Mouse (Mus musculus): ENCODE data around the gene H2-DMb2. TPM values are rescaled to one million over a fixed set of nuclear protein-coding genes. Genes with fewer than 3 reads are reported as not detected.

H2-DMb2 gene
- polyA plus RNA-seq, 1 experiment, result not detected

- no peak for TF ChIP-seq CTCF (IDR thresholded peaks at IDR 0.05; ENCODE audit: low read depth, low read length)
- no peak for TF ChIP-seq POLR2A (IDR thresholded peaks at IDR 0.05; ENCODE audit: insufficient read depth, low read length)
- no peak for TF ChIP-seq EP300 (IDR thresholded peaks at IDR 0.05; ENCODE audit: insufficient read depth, low read depth, low read length)
- Histone ChIP-seq H3K4me3 (ENCODE audit: low read depth, low read length) (no peak overlapping the region), H3K36me3 (ENCODE audit: control insufficient read depth, insufficient read depth, low read length, poor library complexity, severe bottlenecking) (no peaks in the 10 kb centered on the region), H3K4me1 (ENCODE audit: control insufficient read depth, insufficient read depth, low read length) (no peaks in the 10 kb centered on the region), H3K9me3 (replicated peaks; ENCODE audit: control insufficient read depth, insufficient read depth, low read length, poor library complexity, severe bottlenecking) (no peaks in the 10 kb centered on the region), H3K9ac (ENCODE audit: low read depth, poor library complexity, severe bottlenecking) (no peak overlapping the region), H3K27ac (ENCODE audit: insufficient read depth, low read length) (no peak overlapping the region), H3K27me3 (ENCODE audit: control insufficient read depth, insufficient read depth, low read length, poor library complexity, severe bottlenecking) (0 out of 2 replicates have a peak, but pooled peaks cover 2% of the 10 kb centered on the region)
These were observed 56.0 kb downstream of the H2-DMb2 start for GRCm38 (mm10) chr17:34199050-34199619.

GRCm38 (mm10) chr17:34200047-34200446, 56.9 kb downstream of the H2-DMb2 start:
- H3K36me3 ChIP-seq (ENCODE audit: control insufficient read depth, insufficient read depth, low read length, poor library complexity, severe bottlenecking), result no peaks in the 10 kb centered on the region
- 0 out of 2 replicates have a peak, but pooled peaks cover 2% of the 10 kb centered on the region for H3K27me3 ChIP-seq (ENCODE audit: control insufficient read depth, insufficient read depth, low read length, poor library complexity, severe bottlenecking)
- no peak overlapping the region for H3K27ac ChIP-seq (ENCODE audit: insufficient read depth, low read length)
- TF ChIP-seq POLR2A (IDR thresholded peaks at IDR 0.05; ENCODE audit: insufficient read depth, low read length), result no peak
- TF ChIP-seq EP300 (IDR thresholded peaks at IDR 0.05; ENCODE audit: insufficient read depth, low read depth, low read length), result no peak
- no peak for TF ChIP-seq CTCF (IDR thresholded peaks at IDR 0.05; ENCODE audit: low read depth, low read length)
- no peak overlapping the region for H3K9ac ChIP-seq (ENCODE audit: low read depth, poor library complexity, severe bottlenecking)
- no peaks in the 10 kb centered on the region for H3K9me3 ChIP-seq (replicated peaks; ENCODE audit: control insufficient read depth, insufficient read depth, low read length, poor library complexity, severe bottlenecking)
- H3K4me3 ChIP-seq (ENCODE audit: low read depth, low read length), result no peak overlapping the region
- no peaks in the 10 kb centered on the region for H3K4me1 ChIP-seq (ENCODE audit: control insufficient read depth, insufficient read depth, low read length)

- TF ChIP-seq POLR2A (IDR thresholded peaks at IDR 0.05; ENCODE audit: insufficient read depth, low read length) (no peak), CTCF (IDR thresholded peaks at IDR 0.05; ENCODE audit: low read depth, low read length) (no peak), EP300 (IDR thresholded peaks at IDR 0.05; ENCODE audit: insufficient read depth, low read depth, low read length) (no peak)
- no peak overlapping the region for H3K9ac ChIP-seq (ENCODE audit: low read depth, poor library complexity, severe bottlenecking)
- no peak overlapping the region for H3K4me3 ChIP-seq (ENCODE audit: low read depth, low read length)
- no peaks in the 10 kb centered on the region for H3K9me3 ChIP-seq (replicated peaks; ENCODE audit: control insufficient read depth, insufficient read depth, low read length, poor library complexity, severe bottlenecking)
- no peak overlapping the region for H3K27ac ChIP-seq (ENCODE audit: insufficient read depth, low read length)
- no peaks in the 10 kb centered on the region for H3K4me1 ChIP-seq (ENCODE audit: control insufficient read depth, insufficient read depth, low read length)
- H3K36me3 ChIP-seq (ENCODE audit: control insufficient read depth, insufficient read depth, low read length, poor library complexity, severe bottlenecking), result no peaks in the 10 kb centered on the region
- 0 out of 2 replicates have a peak, but pooled peaks cover 2% of the 10 kb centered on the region for H3K27me3 ChIP-seq (ENCODE audit: control insufficient read depth, insufficient read depth, low read length, poor library complexity, severe bottlenecking)
These were observed 57.8 kb downstream of the H2-DMb2 start for GRCm38 (mm10) chr17:34200772-34201505.

Other genes starting within 250 kb of the H2-DMb2 start
- gene Platr17, start 238.2 kb upstream of the H2-DMb2 start, polyA plus RNA-seq (2011; ENCODE audit: insufficient read depth, insufficient read length, low read depth, missing spikeins), result 16.7 and 19.1 TPM in 2 replicates
- 40.2 and 42.3 TPM in 2 replicates for gene Daxx, start 233.9 kb upstream of the H2-DMb2 start, polyA plus RNA-seq (2011; ENCODE audit: insufficient read depth, insufficient read length, low read depth, missing spikeins)
- 81.0 and 97.3 TPM in 2 replicates for gene Tapbp, start 227.4 kb upstream of the H2-DMb2 start, polyA plus RNA-seq (2011; ENCODE audit: insufficient read depth, insufficient read length, low read depth, missing spikeins)
- 14.8 and 20.7 TPM in 2 replicates for gene Zbtb22, start 227.4 kb upstream of the H2-DMb2 start, polyA plus RNA-seq (2011; ENCODE audit: insufficient read depth, insufficient read length, low read depth, missing spikeins)
- 34.7 and 37.5 TPM in 2 replicates for gene Rgl2, start 213.8 kb upstream of the H2-DMb2 start, polyA plus RNA-seq (2011; ENCODE audit: insufficient read depth, insufficient read length, low read depth, missing spikeins)
- gene Pfdn6, start 203.0 kb upstream of the H2-DMb2 start, polyA plus RNA-seq (2011; ENCODE audit: insufficient read depth, insufficient read length, low read depth, missing spikeins), result 146 and 152 TPM in 2 replicates
- gene Wdr46, start 202.6 kb upstream of the H2-DMb2 start, polyA plus RNA-seq (2011; ENCODE audit: insufficient read depth, insufficient read length, low read depth, missing spikeins), result 25.3 and 30.2 TPM in 2 replicates
- gene B3galt4, start 191.8 kb upstream of the H2-DMb2 start, polyA plus RNA-seq (2011; ENCODE audit: insufficient read depth, insufficient read length, low read depth, missing spikeins), result 3.6 and 4.2 TPM in 2 replicates
- 18.3 and 19.0 TPM in 2 replicates for gene Vps52, start 187.5 kb upstream of the H2-DMb2 start, polyA plus RNA-seq (2011; ENCODE audit: insufficient read depth, insufficient read length, low read depth, missing spikeins)
- 2,174 TPM in 2 replicates for gene Rps18, start 187.3 kb upstream of the H2-DMb2 start, polyA plus RNA-seq (2011; ENCODE audit: insufficient read depth, insufficient read length, low read depth, missing spikeins)
- 98.4 and 103 TPM in 2 replicates for gene H2-K1, start 143.0 kb upstream of the H2-DMb2 start, polyA plus RNA-seq (2011; ENCODE audit: insufficient read depth, insufficient read length, low read depth, missing spikeins)
- gene Ring1, start 118.6 kb upstream of the H2-DMb2 start, polyA plus RNA-seq (2011; ENCODE audit: insufficient read depth, insufficient read length, low read depth, missing spikeins), result 8.1 and 11.4 TPM in 2 replicates
- 19.0 and 26.1 TPM in 2 replicates for gene H2-Ke6, start 115.2 kb upstream of the H2-DMb2 start, polyA plus RNA-seq (2011; ENCODE audit: insufficient read depth, insufficient read length, low read depth, missing spikeins)
- gene Slc39a7, start 111.6 kb upstream of the H2-DMb2 start, polyA plus RNA-seq (2011; ENCODE audit: insufficient read depth, insufficient read length, low read depth, missing spikeins), result 57.2 and 68.8 TPM in 2 replicates
- 37.7 and 38.2 TPM in 2 replicates for gene Rxrb, start 111.5 kb upstream of the H2-DMb2 start, polyA plus RNA-seq (2011; ENCODE audit: insufficient read depth, insufficient read length, low read depth, missing spikeins)
- 0.82 and 0.85 TPM in 2 replicates for gene Col11a2, start 103.9 kb upstream of the H2-DMb2 start, polyA plus RNA-seq (2011; ENCODE audit: insufficient read depth, insufficient read length, low read depth, missing spikeins)
- gene H2-Oa, start 51.0 kb upstream of the H2-DMb2 start, polyA plus RNA-seq (2011; ENCODE audit: insufficient read depth, insufficient read length, low read depth, missing spikeins), result 1.4 TPM in 1 of 2 replicates, not detected in the other
- 5.9 and 8.3 TPM in 2 replicates for gene H2-DMa, start 23.8 kb upstream of the H2-DMb2 start, polyA plus RNA-seq (2011; ENCODE audit: insufficient read depth, insufficient read length, low read depth, missing spikeins)
- 190 and 199 TPM in 2 replicates for gene Brd2, start 20.7 kb upstream of the H2-DMb2 start, polyA plus RNA-seq (2011; ENCODE audit: insufficient read depth, insufficient read length, low read depth, missing spikeins)
- gene H2-DMb1, start 9.8 kb downstream of the H2-DMb2 start, polyA plus RNA-seq (2011; ENCODE audit: insufficient read depth, insufficient read length, low read depth, missing spikeins), result 0.65 and 1.1 TPM in 2 replicates
- gene Tap1, start 44.2 kb downstream of the H2-DMb2 start, polyA plus RNA-seq (2011; ENCODE audit: insufficient read depth, insufficient read length, low read depth, missing spikeins), result 21.6 and 24.6 TPM in 2 replicates
- 8.7 and 10.2 TPM in 2 replicates for gene Psmb9, start 44.5 kb downstream of the H2-DMb2 start, polyA plus RNA-seq (2011; ENCODE audit: insufficient read depth, insufficient read length, low read depth, missing spikeins)
- gene Psmb8, start 54.4 kb downstream of the H2-DMb2 start, polyA plus RNA-seq (2011; ENCODE audit: insufficient read depth, insufficient read length, low read depth, missing spikeins), result 20.5 and 27.6 TPM in 2 replicates
- gene Tap2, start 60.2 kb downstream of the H2-DMb2 start, polyA plus RNA-seq (2011; ENCODE audit: insufficient read depth, insufficient read length, low read depth, missing spikeins), result 18.8 and 22.7 TPM in 2 replicates
- gene H2-Ob, start 95.6 kb downstream of the H2-DMb2 start, polyA plus RNA-seq (2011; ENCODE audit: insufficient read depth, insufficient read length, low read depth, missing spikeins), result not detected in 2 replicates
- gene H2-Ab1, start 114.4 kb downstream of the H2-DMb2 start, polyA plus RNA-seq (2011; ENCODE audit: insufficient read depth, insufficient read length, low read depth, missing spikeins), result 2.3 and 2.4 TPM in 2 replicates
- gene H2-Aa, start 144.5 kb downstream of the H2-DMb2 start, polyA plus RNA-seq (2011; ENCODE audit: insufficient read depth, insufficient read length, low read depth, missing spikeins), result not detected in 2 replicates
- gene H2-Eb1, start 162.6 kb downstream of the H2-DMb2 start, polyA plus RNA-seq (2011; ENCODE audit: insufficient read depth, insufficient read length, low read depth, missing spikeins), result 2.8 and 4.6 TPM in 2 replicates
- not detected in 2 replicates for gene H2-Eb2, start 182.4 kb downstream of the H2-DMb2 start, polyA plus RNA-seq (2011; ENCODE audit: insufficient read depth, insufficient read length, low read depth, missing spikeins)
- gene Btnl2, start 211.5 kb downstream of the H2-DMb2 start, polyA plus RNA-seq (2011; ENCODE audit: insufficient read depth, insufficient read length, low read depth, missing spikeins), result not detected in 2 replicates
- gene Btnl1, start 233.8 kb downstream of the H2-DMb2 start, polyA plus RNA-seq (2011; ENCODE audit: insufficient read depth, insufficient read length, low read depth, missing spikeins), result 0.28 TPM in 1 of 2 replicates, not detected in the other

All from ES-Bruce4 (cell line).